Mouse (Mus musculus) hindbrain, embryonic 13.5 days (tissue): Measurements from ENCODE around the gene Adam19. TPM values are rescaled to one million over a fixed set of nuclear protein-coding genes. Genes with fewer than 3 reads are reported as not detected.

Source experiments
- ATAC-seq: fragments of 200-750 bp; cut with Nextera tagmentation; 2 replicates; pipeline ENCODE4 v1.8.0; 2017; ENCODE audit warnings: moderate TSS enrichment; ENCODE audit not compliant: low FRiP score
- H3K27ac ChIP-seq: fragments of 300-500 bp; sonication (generic); 2 replicates; pipeline ENCODE4 v1.5.1; 2015; ENCODE audit warnings: inconsistent platforms, mild to moderate bottlenecking, moderate library complexity
- H3K27me3 ChIP-seq: fragments of 300-500 bp; sonication (generic); 2 replicates; pipeline ENCODE4 v1.6.1; 2015; ENCODE audit warnings: mild to moderate bottlenecking, inconsistent platforms
- H3K36me3 ChIP-seq: fragments of 300-500 bp; sonication (generic); 2 replicates; pipeline ENCODE4 v1.6.1; 2015; ENCODE audit warnings: mild to moderate bottlenecking, inconsistent platforms
- H3K4me1 ChIP-seq: fragments of 300-500 bp; sonication (generic); replicated peaks from 2 replicates; pipeline ENCODE4 v1.6.1; 2015; ENCODE audit warnings: inconsistent platforms
- H3K4me2 ChIP-seq: fragments of 300-500 bp; sonication (generic); 2 replicates; pipeline ENCODE4 v1.6.1; 2015; ENCODE audit warnings: inconsistent platforms, mild to moderate bottlenecking, moderate library complexity
- H3K4me3 ChIP-seq: fragments of 300-500 bp; sonication (generic); 2 replicates; pipeline ENCODE4 v1.5.1; 2015; ENCODE audit warnings: mild to moderate bottlenecking, inconsistent platforms
- H3K9ac ChIP-seq: fragments of 300-500 bp; sonication (generic); 2 replicates; pipeline ENCODE4 v1.6.1; 2015; ENCODE audit warnings: mild to moderate bottlenecking, inconsistent platforms
- H3K9me3 ChIP-seq: fragments of 300-500 bp; sonication (generic); 2 replicates; pipeline ENCODE4 v1.6.1; 2016; ENCODE audit warnings: inconsistent platforms
- WGBS: fragments of 180-500 bp; shearing (Covaris S2); methylation state at CpG from one replicate; pipeline ENCODE4 v1.1.7; 2015; 5-methylcytosine and 5-hydroxymethylcytosine counted together
- polyA plus RNA-seq: library from polyadenylated mRNA; unstranded; fragments of >200 nt; fragmentation: Nextera tagmentation; extraction: Ambion mirVana; gene quantifications from 2 replicates; pipeline ENCODE4 v1.2.1, GENCODE M21; 2015

Gene Adam19
- polyA plus RNA-seq, 1 experiment from 2014 or later, result 13.2 TPM

DNA sequence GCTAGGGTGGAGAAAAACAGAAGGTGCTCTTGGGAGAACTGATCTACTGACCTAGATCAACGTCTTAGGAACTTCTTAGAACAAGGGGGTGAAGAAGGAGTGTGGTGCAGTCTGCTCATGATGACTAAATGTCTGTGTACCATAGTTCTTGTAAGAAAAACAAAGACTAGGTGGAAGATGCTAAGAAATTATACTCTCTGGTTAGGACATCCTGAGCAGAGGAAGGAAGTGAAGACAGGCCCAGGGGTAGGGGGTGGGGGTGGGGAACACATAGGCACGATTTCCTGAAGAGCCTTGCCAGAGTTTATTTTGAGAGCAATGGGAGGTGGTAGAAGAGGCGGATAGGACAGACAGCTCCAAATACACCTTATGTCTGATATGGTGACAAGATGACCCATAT lies 27.6 kb downstream of the Adam19 start:
- H3K4me1 ChIP-seq, result no peaks in the 10 kb centered on the region; the same call in 1 of the 2 replicates
- peaks cover 6% of the 10 kb centered on the region for H3K36me3 ChIP-seq
- no peak for ATAC-seq
- no peak overlapping the region for H3K4me2 ChIP-seq
- 81% methylated on average over 3 of the region's 3 CpGs for WGBS
- no peak overlapping the region for H3K4me3 ChIP-seq
- H3K9ac ChIP-seq, result no peak overlapping the region
- H3K27ac ChIP-seq, result no peak overlapping the region
- H3K27me3 ChIP-seq, result no peaks in the 10 kb centered on the region
- no peaks in the 10 kb centered on the region for H3K9me3 ChIP-seq

DNA sequence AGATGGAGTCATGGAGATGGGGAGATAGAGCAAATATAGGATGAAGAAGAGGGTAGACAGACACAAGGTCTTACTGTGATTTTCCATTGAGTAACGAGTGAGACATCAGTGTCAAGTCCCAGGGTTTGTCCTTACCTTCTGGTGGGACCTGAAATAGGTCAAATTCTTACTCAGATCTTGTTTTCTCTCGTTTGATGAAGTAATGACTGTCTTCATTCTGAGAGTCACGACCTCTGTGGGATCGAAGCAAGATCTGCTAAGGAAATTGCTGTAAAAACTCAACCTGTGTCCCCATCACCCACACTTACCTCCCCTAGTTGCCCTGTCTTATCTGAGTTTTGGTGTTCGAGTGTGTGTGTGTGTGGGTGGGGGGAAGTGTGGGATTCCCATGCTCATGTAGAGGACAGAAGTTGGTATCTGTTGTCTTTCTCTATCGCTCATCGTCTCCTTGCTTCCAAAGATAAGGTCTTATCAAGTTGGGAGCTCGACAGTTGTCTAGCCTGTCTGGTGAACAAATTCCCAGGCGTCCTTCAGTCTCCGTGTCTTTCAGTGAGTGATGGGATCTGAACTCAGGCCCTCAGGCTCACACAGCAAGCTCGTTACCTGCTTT lies 28.1 kb downstream of the Adam19 start:
- Histone ChIP-seq H3K4me3 (no peak overlapping the region), H3K9me3 (no peaks in the 10 kb centered on the region), H3K4me2 (no peak overlapping the region), H3K36me3 (peaks cover under 1% of the 10 kb centered on the region; the same call in 1 of the 2 replicates), H3K27ac (no peak overlapping the region), H3K27me3 (no peaks in the 10 kb centered on the region), H3K4me1 (no peaks in the 10 kb centered on the region; the same call in 1 of the 2 replicates), H3K9ac (no peak overlapping the region)
- 93% methylated on average over 11 of the region's 11 CpGs for WGBS
- no peak for ATAC-seq

DNA sequence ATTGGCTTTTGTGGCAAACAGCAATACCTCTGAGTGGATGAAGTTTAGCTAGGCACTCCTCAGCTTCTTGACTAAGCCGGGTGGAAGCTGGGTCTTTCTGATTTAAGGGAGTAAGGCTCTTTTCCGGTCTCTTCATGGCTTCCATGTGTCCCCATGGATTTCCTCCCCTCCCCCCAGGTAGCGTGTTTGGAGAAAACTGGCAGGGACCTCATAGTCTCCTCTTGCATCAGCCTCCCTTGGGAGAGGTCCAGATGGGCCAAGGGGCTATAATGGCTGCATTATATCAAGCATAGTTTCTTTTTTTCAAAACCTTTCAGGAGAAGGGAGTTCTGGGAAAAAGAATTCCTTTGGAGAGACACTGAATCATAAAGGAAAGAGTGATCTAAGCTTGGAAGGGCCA lies 28.8 kb downstream of the Adam19 start:
- Histone ChIP-seq H3K9ac (no peak overlapping the region), H3K27me3 (no peaks in the 10 kb centered on the region), H3K4me3 (no peak overlapping the region), H3K4me1 (peaks cover 2% of the 10 kb centered on the region; the same call in 1 of the 2 replicates), H3K4me2 (no peak overlapping the region), H3K36me3 (no peaks in the 10 kb centered on the region), H3K27ac (no peak overlapping the region), H3K9me3 (no peaks in the 10 kb centered on the region)
- WGBS, result 85% methylated on average over 3 of the region's 3 CpGs
- ATAC-seq, result no peak

DNA sequence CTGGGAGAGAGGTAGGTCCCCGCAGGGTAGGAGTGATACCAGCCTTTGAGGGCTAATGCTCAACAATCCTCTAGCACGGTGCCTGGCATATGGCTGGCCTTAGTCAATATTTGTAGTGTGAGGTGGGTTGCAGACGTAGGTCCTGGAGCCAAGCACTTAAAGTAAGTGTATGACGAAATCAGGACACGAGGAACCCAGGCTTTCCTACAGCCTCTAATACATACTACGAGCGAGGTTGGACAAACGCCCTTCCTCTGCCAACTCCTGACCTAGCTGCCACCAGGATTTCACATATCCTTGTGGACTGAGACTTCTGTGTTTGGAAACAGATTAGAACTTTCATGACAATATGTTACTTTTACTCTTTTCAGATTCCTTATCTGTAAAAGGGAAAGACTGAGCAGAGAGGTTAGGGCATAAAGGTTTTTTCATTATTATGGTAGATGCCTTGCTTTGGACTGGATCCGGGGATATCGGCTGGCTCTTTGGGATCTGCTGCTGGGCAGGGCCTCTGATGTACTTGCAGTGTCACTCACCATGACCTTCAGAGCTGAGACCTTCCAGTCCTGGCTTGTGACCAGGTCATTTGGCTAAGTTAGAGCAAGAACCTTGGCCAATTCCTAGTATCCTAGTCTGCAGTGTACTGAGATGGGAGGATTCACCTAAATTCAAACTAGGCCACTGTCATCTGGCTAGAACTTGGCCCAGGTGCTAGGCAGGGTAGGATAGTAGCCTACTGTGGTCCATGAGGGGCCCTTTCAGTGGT lies 29.8 kb downstream of the Adam19 start:
- H3K9ac ChIP-seq, result no peak overlapping the region
- H3K4me1 ChIP-seq, result peaks cover 3% of the 10 kb centered on the region; the same call in 1 of the 2 replicates
- ATAC-seq, result no peak
- H3K27ac ChIP-seq, result no peak overlapping the region
- H3K4me3 ChIP-seq, result no peak overlapping the region
- no peak overlapping the region for H3K4me2 ChIP-seq
- WGBS, result 94% methylated on average over 10 of the region's 10 CpGs
- no peaks in the 10 kb centered on the region for H3K27me3 ChIP-seq
- H3K36me3 ChIP-seq, result no peaks in the 10 kb centered on the region
- H3K9me3 ChIP-seq, result no peaks in the 10 kb centered on the region

- Histone ChIP-seq H3K4me1 (peaks cover 7% of the 10 kb centered on the region; the same call in 1 of the 2 replicates), H3K27me3 (no peaks in the 10 kb centered on the region), H3K4me3 (no peak overlapping the region), H3K9ac (no peak overlapping the region), H3K27ac (no peak overlapping the region), H3K4me2 (no peak overlapping the region), H3K9me3 (no peaks in the 10 kb centered on the region), H3K36me3 (no peaks in the 10 kb centered on the region)
- ATAC-seq, result no peak
- WGBS, result 96% methylated on average over 3 of the region's 3 CpGs
These were observed 30.7 kb downstream of the Adam19 start for GRCm38 (mm10) chr11:46086446-46086845.

GRCm38 (mm10) chr11:46089081-46089713 lies 33.4 kb downstream of the Adam19 start:
- H3K27ac ChIP-seq, result no peak overlapping the region
- no peak overlapping the region for H3K9ac ChIP-seq
- WGBS, result 85% methylated on average over 4 of the region's 4 CpGs
- 0 out of 2 replicates have a peak, but pooled peaks cover 5% of the 10 kb centered on the region for H3K36me3 ChIP-seq
- peaks cover 15% of the 10 kb centered on the region for H3K4me1 ChIP-seq
- no peak overlapping the region for H3K4me2 ChIP-seq
- H3K9me3 ChIP-seq, result no peaks in the 10 kb centered on the region
- no peaks in the 10 kb centered on the region for H3K27me3 ChIP-seq
- no peak for ATAC-seq
- no peak overlapping the region for H3K4me3 ChIP-seq

GRCm38 (mm10) chr11:46090036-46090725 lies 34.4 kb downstream of the Adam19 start:
- H3K4me2 ChIP-seq, result no peak overlapping the region
- H3K27me3 ChIP-seq, result no peaks in the 10 kb centered on the region
- ATAC-seq, result no peak
- no peak overlapping the region for H3K4me3 ChIP-seq
- peaks cover 14% of the 10 kb centered on the region for H3K36me3 ChIP-seq
- H3K9me3 ChIP-seq, result no peaks in the 10 kb centered on the region
- whole genome bisulfite sequencing, result 91% methylated on average over 10 of the region's 10 CpGs
- H3K27ac ChIP-seq, result no peak overlapping the region
- H3K4me1 ChIP-seq, result peaks cover 15% of the 10 kb centered on the region
- H3K9ac ChIP-seq, result no peak overlapping the region

DNA sequence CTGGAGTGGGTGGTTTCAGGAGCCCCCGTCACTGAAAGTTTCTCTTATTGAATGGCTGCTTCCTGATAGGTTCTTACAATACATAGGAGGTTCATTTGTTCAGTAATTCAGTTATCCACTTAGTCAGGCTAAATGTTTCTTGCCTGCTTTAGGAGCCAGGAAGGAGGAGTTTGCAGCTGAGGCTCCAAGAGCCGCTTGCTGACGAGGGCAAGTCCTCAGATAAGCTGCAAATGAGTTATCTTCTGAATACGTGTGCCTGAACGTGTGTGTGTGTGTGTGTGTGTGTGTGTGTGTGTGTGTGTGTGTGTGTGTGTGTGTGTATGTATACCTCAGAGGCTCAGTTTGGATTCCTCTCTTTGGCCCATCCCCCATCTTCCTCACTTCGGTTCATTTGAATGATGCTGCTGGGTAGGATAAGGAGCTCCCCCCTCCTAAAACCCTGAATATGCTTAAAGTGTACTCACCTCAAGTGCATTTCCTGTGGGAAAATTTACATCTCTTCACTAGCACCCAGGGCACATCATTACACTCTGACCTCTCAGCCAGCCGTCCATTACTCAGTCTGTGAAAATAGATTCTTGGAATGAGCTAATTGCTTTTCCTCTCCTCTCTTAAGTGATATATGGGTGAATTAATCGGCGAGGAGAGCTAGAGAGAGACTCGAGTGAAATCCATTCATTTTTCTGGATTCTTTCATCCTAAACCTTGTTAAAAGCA lies 35.3 kb downstream of the Adam19 start:
- H3K36me3 ChIP-seq, result peaks cover 23% of the 10 kb centered on the region
- H3K4me3 ChIP-seq, result no peak overlapping the region
- no peaks in the 10 kb centered on the region for H3K9me3 ChIP-seq
- no peak overlapping the region for H3K4me2 ChIP-seq
- H3K27ac ChIP-seq, result no peak overlapping the region
- WGBS, result 59% methylated on average over 10 of the region's 10 CpGs
- ATAC-seq, result no peak
- H3K9ac ChIP-seq, result no peak overlapping the region
- peaks cover 19% of the 10 kb centered on the region for H3K4me1 ChIP-seq
- H3K27me3 ChIP-seq, result no peaks in the 10 kb centered on the region

DNA sequence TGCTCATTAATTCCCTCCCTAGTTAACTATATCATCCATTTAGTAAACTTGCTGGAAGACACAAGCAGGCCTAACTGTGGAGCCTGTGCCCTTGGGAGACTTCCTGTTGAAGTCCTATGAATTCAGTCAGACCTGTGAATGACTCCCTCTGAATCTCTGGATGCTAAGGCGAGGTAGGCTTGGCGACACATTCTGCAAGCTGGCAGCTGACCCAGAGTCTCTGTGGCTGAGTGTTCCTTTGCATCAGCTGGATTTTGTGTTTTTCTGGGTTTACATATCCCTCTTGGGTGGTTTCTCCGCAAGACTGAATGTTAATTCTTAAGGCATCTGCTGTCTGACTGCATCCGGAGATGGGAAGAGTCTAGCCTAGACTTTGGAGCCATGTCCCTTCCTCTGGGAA lies 36.3 kb downstream of the Adam19 start:
- ATAC-seq, result no peak
- no peak overlapping the region for H3K9ac ChIP-seq
- H3K4me3 ChIP-seq, result no peak overlapping the region
- peaks cover 19% of the 10 kb centered on the region for H3K4me1 ChIP-seq
- H3K27ac ChIP-seq, result peak overlapping the region; percentile 30; the same call in 1 of the 2 replicates
- no peaks in the 10 kb centered on the region for H3K27me3 ChIP-seq
- 83% methylated on average over 4 of the region's 4 CpGs for WGBS
- H3K36me3 ChIP-seq, result peaks cover 23% of the 10 kb centered on the region
- no peak overlapping the region for H3K4me2 ChIP-seq
- H3K9me3 ChIP-seq, result no peaks in the 10 kb centered on the region

GRCm38 (mm10) chr11:46095477-46096264 lies 39.9 kb downstream of the Adam19 start:
- peaks cover 15% of the 10 kb centered on the region for H3K4me1 ChIP-seq
- ATAC-seq, result no peak
- no peaks in the 10 kb centered on the region for H3K27me3 ChIP-seq
- 65% methylated on average over 9 of the region's 9 CpGs for WGBS
- no peak overlapping the region for H3K4me2 ChIP-seq
- H3K9me3 ChIP-seq, result no peaks in the 10 kb centered on the region
- H3K27ac ChIP-seq, result 0 out of 2 replicates have a peak overlapping the region, but pooled peaks have one; percentile 4
- H3K36me3 ChIP-seq, result peaks cover 46% of the 10 kb centered on the region
- H3K9ac ChIP-seq, result no peak overlapping the region
- no peak overlapping the region for H3K4me3 ChIP-seq

GRCm38 (mm10) chr11:46096265-46096649 lies 40.5 kb downstream of the Adam19 start:
- WGBS, result 89% methylated on average over 6 of the region's 6 CpGs

More at GRCm38 (mm10) chr11:46096265-46096649, 40.5 kb downstream of the Adam19 start:
- no peak overlapping the region for H3K9ac ChIP-seq
- H3K27ac ChIP-seq, result no peak overlapping the region
- peaks cover 13% of the 10 kb centered on the region for H3K4me1 ChIP-seq
- no peaks in the 10 kb centered on the region for H3K27me3 ChIP-seq
- H3K4me2 ChIP-seq, result no peak overlapping the region
- H3K36me3 ChIP-seq, result peaks cover 52% of the 10 kb centered on the region
- no peak overlapping the region for H3K4me3 ChIP-seq
- no peak for ATAC-seq
- H3K9me3 ChIP-seq, result no peaks in the 10 kb centered on the region
